Mouse (Mus musculus): ENCODE data around the gene Myzap.

DNA sequence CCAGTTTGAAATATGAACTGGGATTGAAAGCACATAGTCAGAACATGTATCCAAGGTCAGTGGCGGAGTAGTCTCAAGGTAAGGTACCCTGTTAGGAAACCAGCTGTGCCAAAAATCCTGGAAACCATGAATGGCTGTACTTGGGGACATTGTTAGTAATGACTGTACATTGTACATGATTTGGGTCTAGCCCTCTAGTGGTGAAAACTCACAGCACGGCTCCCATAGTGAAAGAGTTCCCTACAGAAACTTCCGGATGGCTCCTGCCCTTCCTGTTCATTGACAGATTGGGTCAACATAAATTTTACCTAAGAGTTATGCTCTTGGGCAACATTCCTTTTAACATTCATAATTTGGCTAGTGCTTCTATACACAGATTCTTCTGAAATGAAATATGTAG is 126.0 kb downstream of the Myzap start:
- TF ChIP-seq CTCF (IDR thresholded peaks at IDR 0.05; ENCODE audit: low read depth, low read length) (no peak), POLR2A (IDR thresholded peaks at IDR 0.05; ENCODE audit: borderline replicate concordance, low read depth, low read length) (no peak)

Measured in bone marrow macrophage, adult 2 months (primary cell).